Mouse (Mus musculus) heart, embryonic 12.5 days (tissue): ENCODE results near the gene Tpst2. TPM values are rescaled to one million over a fixed set of nuclear protein-coding genes. Genes with fewer than 3 reads are reported as not detected.

Experiments used
- ATAC-seq: fragments of 200-750 bp; cut with Nextera tagmentation; 2 replicates; pipeline ENCODE4 v1.8.0; 2017; ENCODE audit warnings: moderate TSS enrichment, moderate library complexity; ENCODE audit not compliant: insufficient number of reproducible peaks, low FRiP score
- H3K27ac ChIP-seq: fragments of 300-500 bp; sonication (generic); 2 replicates; pipeline ENCODE4 v1.5.1; 2016; ENCODE audit warnings: mild to moderate bottlenecking, moderate library complexity; ENCODE audit not compliant: poor library complexity, severe bottlenecking
- H3K27me3 ChIP-seq: fragments of 300-500 bp; sonication (generic); replicated peaks from 2 replicates; pipeline ENCODE4 v1.6.1; 2016; ENCODE audit warnings: mild to moderate bottlenecking, moderate library complexity
- H3K36me3 ChIP-seq: fragments of 300-500 bp; sonication (generic); 2 replicates; pipeline ENCODE4 v1.6.1; 2016; ENCODE audit warnings: mild to moderate bottlenecking, moderate library complexity
- H3K4me1 ChIP-seq: fragments of 300-500 bp; sonication (generic); replicated peaks from 2 replicates; pipeline ENCODE4 v1.6.1; 2016; ENCODE audit warnings: mild to moderate bottlenecking
- H3K4me2 ChIP-seq: fragments of 300-500 bp; sonication (generic); 2 replicates; pipeline ENCODE4 v1.6.1; 2016; ENCODE audit warnings: mild to moderate bottlenecking, moderate library complexity
- H3K4me3 ChIP-seq: fragments of 300-500 bp; sonication (generic); 2 replicates; pipeline ENCODE4 v1.5.1; 2016; ENCODE audit warnings: mild to moderate bottlenecking
- H3K9ac ChIP-seq: fragments of 300-500 bp; sonication (generic); 2 replicates; pipeline ENCODE4 v1.6.1; 2016; ENCODE audit warnings: mild to moderate bottlenecking, moderate library complexity
- H3K9me3 ChIP-seq: fragments of 300-500 bp; sonication (generic); replicated peaks from 2 replicates; pipeline ENCODE4 v1.6.1; 2016; ENCODE audit warnings: mild to moderate bottlenecking, moderate library complexity
- WGBS: fragments of 180-500 bp; shearing (Covaris S2); methylation state at CpG from one replicate; pipeline ENCODE4 v1.1.7; 2016; 5-methylcytosine and 5-hydroxymethylcytosine counted together
- polyA plus RNA-seq: library from polyadenylated mRNA; unstranded; fragments of >200 nt; fragmentation: Nextera tagmentation; extraction: Ambion mirVana; gene quantifications from 2 replicates; pipeline ENCODE4 v1.2.1, GENCODE M21; 2016

Tpst2 gene
- polyA plus RNA-seq, 1 experiment from 2014 or later = 36.4 TPM

- WGBS = 62% methylated on average over 4 of the region's 4 CpGs
- Histone ChIP-seq H3K4me2 (no peak overlapping the region), H3K27me3 (no peaks in the 10 kb centered on the region), H3K9me3 (no peaks in the 10 kb centered on the region; the same call in 1 of the 2 replicates), H3K4me3 (no peak overlapping the region), H3K4me1 (peaks cover 19% of the 10 kb centered on the region), H3K9ac (no peak overlapping the region), H3K36me3 (no peaks in the 10 kb centered on the region), H3K27ac (no peak overlapping the region)
- no peak for ATAC-seq
These were observed 44.9 kb downstream of the Tpst2 start for GRCm38 (mm10) chr5:112321376-112321775.

- H3K4me2 ChIP-seq = no peak overlapping the region
- H3K27me3 ChIP-seq = no peaks in the 10 kb centered on the region
- no peak overlapping the region for H3K4me3 ChIP-seq
- H3K4me1 ChIP-seq = peaks cover 23% of the 10 kb centered on the region
- 87% methylated on average over 6 of the region's 6 CpGs for WGBS
- no peak overlapping the region for H3K9ac ChIP-seq
- no peaks in the 10 kb centered on the region; the same call in 1 of the 2 replicates for H3K9me3 ChIP-seq
- no peak overlapping the region for H3K27ac ChIP-seq
- peaks cover 8% of the 10 kb centered on the region for H3K36me3 ChIP-seq
- ATAC-seq = no peak
These were observed 46.8 kb downstream of the Tpst2 start for GRCm38 (mm10) chr5:112323246-112323645.

GRCm38 (mm10) chr5:112324637-112325545 is 48.4 kb downstream of the Tpst2 start:
- Histone ChIP-seq H3K36me3 (peaks cover 24% of the 10 kb centered on the region), H3K27me3 (no peaks in the 10 kb centered on the region), H3K9me3 (no peaks in the 10 kb centered on the region; the same call in 1 of the 2 replicates), H3K4me2 (peak overlapping the region; percentile 92), H3K27ac (peak overlapping the region; percentile 65), H3K4me1 (peaks cover 23% of the 10 kb centered on the region), H3K9ac (peak overlapping the region; percentile 26; the same call in 1 of the 2 replicates), H3K4me3 (peak overlapping the region; percentile 81)
- peak; percentile 71; the same call in 1 of the 2 replicates for ATAC-seq
- 22% methylated on average over 24 of the region's 24 CpGs for WGBS

GRCm38 (mm10) chr5:112325546-112326445 is 49.3 kb downstream of the Tpst2 start, which contains the start of gene Tfip11:
Gene Tfip11, plus strand, starts transcription at chr5:112326358.
- peak within 1 kb of the TSS; percentile 81 for H3K4me3 ChIP-seq
- H3K4me1 ChIP-seq = peaks cover 23% of the 10 kb centered on the region
- H3K9ac ChIP-seq = peak within 1 kb of the TSS; percentile 80
- peaks cover 33% of the 10 kb centered on the region for H3K36me3 ChIP-seq
- WGBS = 6% methylated on average over 48 of the region's 48 CpGs
- peak within 1 kb of the TSS; percentile 65 for H3K27ac ChIP-seq
- ATAC-seq = peak; percentile 89
- no peaks in the 10 kb centered on the region for H3K27me3 ChIP-seq
- H3K9me3 ChIP-seq = no peaks in the 10 kb centered on the region; the same call in 1 of the 2 replicates
- H3K4me2 ChIP-seq = peak within 1 kb of the TSS; percentile 92

- no peaks in the 10 kb centered on the region for H3K9me3 ChIP-seq
- peaks cover 23% of the 10 kb centered on the region for H3K4me1 ChIP-seq
- peak overlapping the region; percentile 81 for H3K4me3 ChIP-seq
- H3K4me2 ChIP-seq = peak overlapping the region; percentile 92
- ATAC-seq = peak; percentile 37
- peak overlapping the region; percentile 80 for H3K9ac ChIP-seq
- H3K36me3 ChIP-seq = peaks cover 40% of the 10 kb centered on the region
- H3K27ac ChIP-seq = no peak overlapping the region
- under 1% methylated on average over 33 of the region's 33 CpGs for WGBS
- no peaks in the 10 kb centered on the region for H3K27me3 ChIP-seq
These were observed 50.0 kb downstream of the Tpst2 start for GRCm38 (mm10) chr5:112326446-112327009.

- 92% methylated on average over 15 of the region's 15 CpGs for WGBS
- no peaks in the 10 kb centered on the region for H3K9me3 ChIP-seq
- peaks cover 23% of the 10 kb centered on the region for H3K4me1 ChIP-seq
- no peak overlapping the region for H3K4me2 ChIP-seq
- H3K9ac ChIP-seq = no peak overlapping the region
- no peaks in the 10 kb centered on the region for H3K27me3 ChIP-seq
- H3K4me3 ChIP-seq = no peak overlapping the region
- peaks cover 54% of the 10 kb centered on the region for H3K36me3 ChIP-seq
- ATAC-seq = no peak
- no peak overlapping the region for H3K27ac ChIP-seq
These were observed 51.4 kb downstream of the Tpst2 start for GRCm38 (mm10) chr5:112327854-112328253.

- Histone ChIP-seq H3K27me3 (no peaks in the 10 kb centered on the region), H3K4me3 (no peak overlapping the region), H3K4me1 (peaks cover 17% of the 10 kb centered on the region), H3K9me3 (no peaks in the 10 kb centered on the region), H3K9ac (no peak overlapping the region), H3K27ac (no peak overlapping the region), H3K36me3 (peaks cover 75% of the 10 kb centered on the region), H3K4me2 (no peak overlapping the region)
- 90% methylated on average over 14 of the region's 14 CpGs for whole genome bisulfite sequencing
- ATAC-seq = no peak
These were observed 53.5 kb downstream of the Tpst2 start for GRCm38 (mm10) chr5:112329805-112330564.

GRCm38 (mm10) chr5:112335473-112335872 is 59.0 kb downstream of the Tpst2 start:
- Histone ChIP-seq H3K27me3 (no peaks in the 10 kb centered on the region), H3K27ac (no peak overlapping the region), H3K9me3 (no peaks in the 10 kb centered on the region), H3K4me3 (no peak overlapping the region), H3K4me1 (no peaks in the 10 kb centered on the region), H3K4me2 (no peak overlapping the region), H3K9ac (no peak overlapping the region), H3K36me3 (peaks cover 92% of the 10 kb centered on the region)
- ATAC-seq = no peak
- WGBS = 28% methylated on average over 2 of the region's 2 CpGs

GRCm38 (mm10) chr5:112337004-112337403 is 60.5 kb downstream of the Tpst2 start:
- ATAC-seq = no peak
- peaks cover 4% of the 10 kb centered on the region for H3K4me1 ChIP-seq
- H3K4me3 ChIP-seq = no peak overlapping the region
- H3K4me2 ChIP-seq = no peak overlapping the region
- no peak overlapping the region for H3K27ac ChIP-seq
- H3K9me3 ChIP-seq = no peaks in the 10 kb centered on the region
- 90% methylated on average over 22 of the region's 22 CpGs for WGBS
- peaks cover 77% of the 10 kb centered on the region for H3K36me3 ChIP-seq
- H3K27me3 ChIP-seq = no peaks in the 10 kb centered on the region
- H3K9ac ChIP-seq = 0 out of 2 replicates have a peak overlapping the region, but pooled peaks have one; percentile 7

- Histone ChIP-seq H3K4me1 (peaks cover 12% of the 10 kb centered on the region), H3K27ac (no peak overlapping the region), H3K27me3 (no peaks in the 10 kb centered on the region), H3K4me2 (no peak overlapping the region), H3K4me3 (no peak overlapping the region), H3K36me3 (peaks cover 55% of the 10 kb centered on the region), H3K9ac (no peak overlapping the region), H3K9me3 (no peaks in the 10 kb centered on the region)
- no peak for ATAC-seq
- 75% methylated on average over 7 of the region's 7 CpGs for WGBS
These were observed 62.7 kb downstream of the Tpst2 start for GRCm38 (mm10) chr5:112339215-112339614.
